Mouse (Mus musculus) liver, adult 2 months (tissue): ENCODE measurements at regions not wholly inside any gene's neighbourhood (a gene's known extent, or its start where the extent isn't known, plus 50 kb on each side); places are given as distances from the start of the nearest gene placed in this dataset.

Experiments
- CTCF ChIP-seq: fragments of 200-500 bp; IDR thresholded peaks from 2 replicates; pipeline ENCODE4 v1.5.1; 2011; ENCODE audit warnings: low read depth, low read length, control low read depth
- POLR2A ChIP-seq: fragments of 200-500 bp; IDR thresholded peaks from 2 replicates; pipeline ENCODE4 v1.6.1; 2011; ENCODE audit warnings: low read length, control low read depth; ENCODE audit not compliant: insufficient read depth; ENCODE audit errors: extremely low read depth

GRCm38 (mm10) chr16:24236511-24236910 is 156.8 kb upstream of the Lpp start:
- TF ChIP-seq CTCF (no peak), POLR2A (no peak)
